Mouse (Mus musculus): ENCODE measurements around the gene Fbxw24.

- TF ChIP-seq CTCF (IDR thresholded peaks at IDR 0.05; ENCODE audit: extremely low read depth, insufficient read depth, low read length) (no peak), POLR2A (IDR thresholded peaks at IDR 0.05; ENCODE audit: extremely low read depth, insufficient read depth, low read length) (no peak)
Measured at GRCm38 (mm10) chr9:109597226-109597625, 28.6 kb downstream of the Fbxw24 start.

Data from cortical plate, adult 2 months (tissue).